Mouse (Mus musculus): ENCODE measurements at regions not wholly inside any gene's neighbourhood (a gene's known extent, or its start where the extent isn't known, plus 50 kb on each side); places are given as distances from the start of the nearest gene placed in this dataset.

GRCm38 (mm10) chr11:19863327-19863726, 60.8 kb upstream of the Spred2 start:
- TF ChIP-seq ZNF384 (IDR thresholded peaks at IDR 0.05; ENCODE audit: low read depth, low read length) (no peak), ELF1 (IDR thresholded peaks at IDR 0.05; ENCODE audit: low read depth, low read length) (no peak), CHD1 (IDR thresholded peaks at IDR 0.05; ENCODE audit: low read depth, low read length) (no peak), E2F4 (IDR thresholded peaks at IDR 0.05; ENCODE audit: insufficient replicate concordance, low read depth, low read length) (no peak), CTCF (conservative IDR thresholded peaks at IDR 0.05 in 1 of 2, IDR thresholded peaks at IDR 0.05 in 1 of 2; ENCODE audit: low read depth in 2 of 2, low read length in 2 of 2) (no peak), EP300 (IDR thresholded peaks at IDR 0.05; ENCODE audit: low read length) (no peak), UBTF (IDR thresholded peaks at IDR 0.05; ENCODE audit: low read depth, low read length) (no peak), MYC (IDR thresholded peaks at IDR 0.05; ENCODE audit: low read depth, low read length) (no peak), MAZ (IDR thresholded peaks at IDR 0.05; ENCODE audit: low read depth, low read length) (no peak), MAX (IDR thresholded peaks at IDR 0.05; ENCODE audit: low read length) (no peak)
